7 mouse cellular contexts compared by ENCODE assay signal in the genomic region with DNA sequence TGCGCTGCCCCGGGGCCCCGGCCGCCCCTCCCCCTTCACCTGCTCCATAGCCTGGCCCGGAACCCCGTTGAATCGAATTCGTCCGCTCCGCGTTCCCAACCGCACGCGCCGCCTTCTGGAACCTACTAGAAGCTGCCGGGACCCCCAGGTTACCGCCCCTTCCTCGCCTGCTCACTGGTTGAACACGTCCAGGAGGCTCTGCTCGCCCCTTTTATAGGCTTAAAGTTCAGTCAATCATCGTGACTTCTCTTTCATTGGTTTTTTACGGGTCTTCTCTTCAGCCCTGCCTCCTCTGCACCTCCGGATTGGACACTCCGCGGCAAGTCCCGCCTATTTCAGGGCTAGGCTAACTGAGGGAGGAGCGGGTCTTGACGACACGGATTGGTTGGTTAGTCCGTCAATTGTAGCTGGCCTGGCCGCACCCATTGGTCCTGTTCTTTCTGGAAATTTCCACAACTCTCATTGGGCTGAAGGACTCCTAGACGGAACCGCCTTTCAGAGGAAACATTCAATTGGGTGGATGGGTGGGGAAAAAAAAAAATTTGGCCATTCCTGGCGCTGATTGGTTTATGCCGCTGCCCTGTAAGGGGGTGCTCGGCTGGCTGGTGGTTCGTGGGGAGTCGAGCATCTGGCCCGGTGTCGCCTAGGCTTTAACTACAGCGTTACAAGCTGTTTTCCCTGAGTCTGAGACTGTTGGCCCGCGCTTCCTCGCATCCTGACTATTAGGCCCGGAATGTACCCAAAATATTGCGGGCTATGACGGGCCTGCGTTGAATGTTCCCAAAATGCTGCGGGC. TPM values are rescaled to one million over a fixed set of nuclear protein-coding genes. Genes with fewer than 3 reads are reported as not detected.
DNase-seq lines count a peak whose midpoint lies in the region; ATAC-seq and TF ChIP-seq lines count a peak whose summit lies in the region.

A gene (minus strand): TSS at position 127 of the 796 bp plus-strand sequence.

- H3K9ac ChIP-seq in intestine, postnatal 0 days (ENCODE audit: low read depth, low read length), result peak within 1 kb of the TSS; percentile 87
- peak within 1 kb of the TSS; percentile 97 for H3K9ac ChIP-seq in midbrain, embryonic 12.5 days (replicated peaks)

- H3K27me3 ChIP-seq in embryonic facial prominence, embryonic 10.5 days (replicated peaks; ENCODE audit: low read depth, poor library complexity, severe bottlenecking), result no peaks in the 10 kb centered on the region
- H3K27me3 ChIP-seq in intestine, postnatal 0 days (replicated peaks; ENCODE audit: control insufficient read depth, insufficient read depth, low read length), result no peaks in the 10 kb centered on the region
- no peaks in the 10 kb centered on the region for H3K27me3 ChIP-seq in midbrain, embryonic 12.5 days
- no peaks in the 10 kb centered on the region for H3K27me3 ChIP-seq in small intestine, adult 2 months (ENCODE audit: control insufficient read depth, insufficient read depth, low read length)

- H3K4me2 ChIP-seq in intestine, postnatal 0 days (replicated peaks; ENCODE audit: low read depth), result peak within 1 kb of the TSS; percentile 87
- H3K4me2 ChIP-seq in midbrain, embryonic 12.5 days (replicated peaks), result peak within 1 kb of the TSS; percentile 86

- peaks cover 33% of the 10 kb centered on the region for H3K4me1 ChIP-seq in embryonic facial prominence, embryonic 10.5 days
- 0 out of 2 replicates have a peak, but pooled peaks cover 5% of the 10 kb centered on the region for H3K4me1 ChIP-seq in intestine, postnatal 0 days (replicated peaks; ENCODE audit: control insufficient read depth, insufficient read depth, low read length)
- peaks cover 31% of the 10 kb centered on the region for H3K4me1 ChIP-seq in midbrain, embryonic 12.5 days
- peaks cover 5% of the 10 kb centered on the region; the same call in 1 of the 2 replicates for H3K4me1 ChIP-seq in small intestine, adult 2 months (ENCODE audit: control insufficient read depth, insufficient read depth, insufficient read length, low read length)

- peak within 1 kb of the TSS; percentile 99 for H3K27ac ChIP-seq in embryonic facial prominence, embryonic 10.5 days (replicated peaks)
- H3K27ac ChIP-seq in intestine, postnatal 0 days (ENCODE audit: low read depth, low read length), result peak within 1 kb of the TSS; percentile 74
- H3K27ac ChIP-seq in midbrain, embryonic 12.5 days (replicated peaks), result peak within 1 kb of the TSS; percentile 92
- peak within 1 kb of the TSS; percentile 83 for H3K27ac ChIP-seq in small intestine, adult 2 months (ENCODE audit: insufficient read depth, low read depth, low read length)

- peak; percentile 98 for DNase-seq in adrenal gland, postnatal 10 days
- peak; percentile 98 for DNase-seq in embryonic facial prominence, embryonic 10.5 days (ENCODE audit: low spot score)
- peak; percentile 100 for DNase-seq in gonadal fat pad, adult 2 months (ENCODE audit: low read depth)
- DNase-seq in left cerebral cortex, postnatal 4 days, result peak; percentile 99

- TF ChIP-seq CTCF in intestine, postnatal 0 days (IDR thresholded peaks at IDR 0.05; ENCODE audit: low read depth), result peak; percentile 69
- TF ChIP-seq CTCF in small intestine, adult 2 months (IDR thresholded peaks at IDR 0.05; ENCODE audit: extremely low read depth, insufficient read length, insufficient replicate concordance, low read depth, low read length), result 0 out of 2 replicates have a peak, but pooled peaks have one; percentile 4

- under 1% methylated on average over 49 of the region's 49 CpGs for WGBS in embryonic facial prominence, embryonic 10.5 days
- WGBS in intestine, postnatal 0 days, result under 1% methylated on average over 49 of the region's 49 CpGs
- WGBS in midbrain, embryonic 12.5 days, result under 1% methylated on average over 49 of the region's 49 CpGs
- WGBS in small intestine, adult 2 months, result 1% methylated on average over 49 of the region's 49 CpGs

- peak within 1 kb of the TSS; percentile 96 for H3K4me3 ChIP-seq in embryonic facial prominence, embryonic 10.5 days
- H3K4me3 ChIP-seq in intestine, postnatal 0 days (ENCODE audit: low read depth, low read length), result peak within 1 kb of the TSS; percentile 96
- peak within 1 kb of the TSS; percentile 82 for H3K4me3 ChIP-seq in midbrain, embryonic 12.5 days
- peak within 1 kb of the TSS; percentile 84 for H3K4me3 ChIP-seq in small intestine, adult 2 months (ENCODE audit: low read depth, low read length)

- intact Hi-C loops in left cerebral cortex, postnatal 4 days (cut with DNase I), result no loop called here

- peaks cover 36% of the 10 kb centered on the region for H3K36me3 ChIP-seq in embryonic facial prominence, embryonic 10.5 days (replicated peaks)
- peaks cover 4% of the 10 kb centered on the region; the same call in 1 of the 2 replicates for H3K36me3 ChIP-seq in intestine, postnatal 0 days (ENCODE audit: control insufficient read depth, insufficient read depth)
- H3K36me3 ChIP-seq in midbrain, embryonic 12.5 days, result peaks cover 11% of the 10 kb centered on the region
- H3K36me3 ChIP-seq in small intestine, adult 2 months (ENCODE audit: control insufficient read depth, insufficient read depth, low read length), result peaks cover 2% of the 10 kb centered on the region; the same call in 1 of the 2 replicates

- peak; percentile 99 for ATAC-seq in intestine, postnatal 0 days
- peak; percentile 99 for ATAC-seq in midbrain, embryonic 12.5 days (ENCODE audit: low FRiP score, low read depth)

- no peaks in the 10 kb centered on the region for H3K9me3 ChIP-seq in embryonic facial prominence, embryonic 10.5 days
- no peaks in the 10 kb centered on the region for H3K9me3 ChIP-seq in intestine, postnatal 0 days (ENCODE audit: control insufficient read depth)
- H3K9me3 ChIP-seq in midbrain, embryonic 12.5 days, result no peaks in the 10 kb centered on the region

- TF ChIP-seq POLR2A in small intestine, adult 2 months (IDR thresholded peaks at IDR 0.05; ENCODE audit: low read depth, low read length), result peak; percentile 95

RNA-seq across cellular contexts. Expression of the gene that starts here (rescaled TPM):
- total RNA-seq in adrenal gland, postnatal 10 days (2021), result 100 to 1,000 TPM; 101 to 107 TPM
- polyA plus RNA-seq in embryonic facial prominence, embryonic 10.5 days (2016; fragmentation: Nextera tagmentation; extraction: Ambion mirVana), result 453 and 489 TPM in 2 replicates
- 42.0 and 46.0 TPM in 2 replicates for polyA plus RNA-seq in gonadal fat pad, adult 2 months (2012; rRNA removed)
- polyA plus RNA-seq in intestine, postnatal 0 days (2015; fragmentation: Nextera tagmentation; extraction: Ambion mirVana), result 46.2 and 47.8 TPM in 2 replicates
- 100 to 1,000 TPM; 127 to 130 TPM for total RNA-seq in left cerebral cortex, postnatal 4 days (2021)
- polyA plus RNA-seq in midbrain, embryonic 12.5 days (2016; fragmentation: Nextera tagmentation; extraction: Ambion mirVana), result 315 and 316 TPM in 2 replicates
- polyA plus RNA-seq in small intestine, adult 2 months (2012; rRNA removed), result 15.2 and 21.4 TPM in 2 replicates

Comparison
In these comparisons a context has a peak if more than half of its experiments do, and no peak if none do; other contexts are left out.
1. Peak in every context shown above with its lines: DNase-seq, ATAC-seq, H3K4me3 ChIP-seq and H3K27ac ChIP-seq.